Mouse (Mus musculus): Measurements from ENCODE around the gene Aars2. TPM values are rescaled to one million over a fixed set of nuclear protein-coding genes. Genes with fewer than 3 reads are reported as not detected.

Aars2 gene
- polyA plus RNA-seq, 1 experiment from 2014 or later: 19.4 TPM

DNA sequence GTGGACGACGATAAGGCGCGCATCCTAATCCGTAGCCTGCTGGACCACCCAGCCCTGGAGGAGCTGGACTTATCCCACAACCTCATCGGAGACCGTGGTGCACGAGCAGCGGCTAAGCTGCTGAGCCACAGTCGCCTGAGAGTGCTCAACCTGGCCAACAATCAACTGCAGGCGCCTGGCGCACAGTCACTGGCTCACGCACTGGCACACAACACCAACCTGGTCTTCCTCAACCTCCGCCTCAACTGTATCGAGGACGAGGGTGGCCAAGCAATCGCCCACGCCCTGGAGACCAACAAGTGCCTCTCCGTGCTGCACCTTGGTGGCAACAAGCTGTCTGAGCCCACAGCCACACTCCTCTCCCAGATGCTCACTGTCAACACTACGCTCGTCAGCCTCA is 33.0 kb downstream of the Aars2 start:
- DNase-seq (ENCODE audit: low spot score) (no peak), ATAC-seq (replicated peaks; ENCODE audit: low FRiP score) (no peak)
- no peaks in the 10 kb centered on the region for H3K36me3 ChIP-seq (ENCODE audit: control insufficient read depth, insufficient read depth, low read length)
- H3K27ac ChIP-seq (ENCODE audit: low read depth, low read length): no peak overlapping the region
- peaks cover 94% of the 10 kb centered on the region for H3K27me3 ChIP-seq (replicated peaks; ENCODE audit: control insufficient read depth, insufficient read depth, low read length)
- H3K9ac ChIP-seq (ENCODE audit: low read depth, low read length): no peak overlapping the region
- no peak overlapping the region for H3K4me3 ChIP-seq (ENCODE audit: low read depth, low read length)
- peaks cover 3% of the 10 kb centered on the region for H3K4me1 ChIP-seq (replicated peaks; ENCODE audit: control insufficient read depth, insufficient read depth, low read length)
- WGBS: 67% methylated on average over 21 of the region's 21 CpGs
- no peaks in the 10 kb centered on the region for H3K9me3 ChIP-seq (ENCODE audit: control insufficient read depth, low read length)
- H3K4me2 ChIP-seq: no peak overlapping the region

DNA sequence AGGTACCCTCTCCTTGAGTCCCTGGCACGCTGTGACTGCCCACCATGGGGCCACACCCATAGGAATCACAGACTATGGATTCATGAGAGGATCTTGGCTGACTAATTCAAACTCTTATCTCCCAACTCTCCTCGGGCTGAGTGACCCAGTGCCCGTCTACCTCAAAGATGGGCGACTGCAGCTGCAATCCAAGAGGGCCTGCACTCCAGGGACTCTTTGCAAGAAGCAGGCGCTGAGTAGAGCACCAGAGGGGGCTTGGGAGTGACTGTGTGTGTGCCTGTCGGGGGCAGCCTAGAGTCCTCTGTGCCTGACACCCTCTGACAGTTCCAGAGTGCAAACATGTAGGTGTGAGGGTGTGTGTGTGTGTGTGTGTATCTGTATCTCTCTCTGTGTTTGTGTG is 35.5 kb downstream of the Aars2 start:
- no peak overlapping the region for H3K9ac ChIP-seq (ENCODE audit: low read depth, low read length)
- no peak overlapping the region for H3K27ac ChIP-seq (ENCODE audit: low read depth, low read length)
- peaks cover 9% of the 10 kb centered on the region for H3K4me1 ChIP-seq (replicated peaks; ENCODE audit: control insufficient read depth, insufficient read depth, low read length)
- no peak for ATAC-seq (replicated peaks; ENCODE audit: low FRiP score)
- no peaks in the 10 kb centered on the region for H3K9me3 ChIP-seq (ENCODE audit: control insufficient read depth, low read length)
- DNase-seq (ENCODE audit: low spot score): no peak
- H3K4me3 ChIP-seq (ENCODE audit: low read depth, low read length): no peak overlapping the region
- peaks cover 96% of the 10 kb centered on the region for H3K27me3 ChIP-seq (replicated peaks; ENCODE audit: control insufficient read depth, insufficient read depth, low read length)
- WGBS: 24% methylated on average over 6 of the region's 6 CpGs
- H3K4me2 ChIP-seq: no peak overlapping the region
- H3K36me3 ChIP-seq (ENCODE audit: control insufficient read depth, insufficient read depth, low read length): no peaks in the 10 kb centered on the region

DNA sequence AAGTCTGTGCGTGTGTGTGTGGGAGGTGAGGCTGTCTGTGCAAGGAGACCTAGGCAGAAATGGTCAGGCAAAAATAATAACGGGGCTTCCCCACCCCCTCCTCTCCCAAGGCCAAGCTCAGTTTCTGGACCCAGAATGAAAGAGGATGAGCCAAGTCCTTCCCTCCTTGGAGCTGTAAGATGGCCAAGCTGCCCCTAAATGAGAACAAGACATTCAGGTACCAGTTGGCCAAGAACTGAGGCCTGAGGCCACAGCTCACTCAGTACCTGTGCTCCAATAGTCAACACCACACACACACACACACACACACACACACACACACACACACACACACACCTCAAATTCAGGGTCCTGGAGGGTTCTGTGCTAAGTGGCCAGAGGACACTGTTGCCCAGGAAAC is 36.1 kb downstream of the Aars2 start:
- Histone ChIP-seq H3K36me3 (ENCODE audit: control insufficient read depth, insufficient read depth, low read length) (no peaks in the 10 kb centered on the region), H3K27me3 (replicated peaks; ENCODE audit: control insufficient read depth, insufficient read depth, low read length) (peaks cover 99% of the 10 kb centered on the region), H3K9me3 (ENCODE audit: control insufficient read depth, low read length) (no peaks in the 10 kb centered on the region), H3K27ac (ENCODE audit: low read depth, low read length) (no peak overlapping the region), H3K4me2 (no peak overlapping the region), H3K4me3 (ENCODE audit: low read depth, low read length) (no peak overlapping the region), H3K4me1 (replicated peaks; ENCODE audit: control insufficient read depth, insufficient read depth, low read length) (peaks cover 9% of the 10 kb centered on the region), H3K9ac (ENCODE audit: low read depth, low read length) (no peak overlapping the region)
- 61% methylated on average over 2 of the region's 2 CpGs for WGBS
- ATAC-seq (replicated peaks; ENCODE audit: low FRiP score) (no peak), DNase-seq (ENCODE audit: low spot score) (no peak)

DNA sequence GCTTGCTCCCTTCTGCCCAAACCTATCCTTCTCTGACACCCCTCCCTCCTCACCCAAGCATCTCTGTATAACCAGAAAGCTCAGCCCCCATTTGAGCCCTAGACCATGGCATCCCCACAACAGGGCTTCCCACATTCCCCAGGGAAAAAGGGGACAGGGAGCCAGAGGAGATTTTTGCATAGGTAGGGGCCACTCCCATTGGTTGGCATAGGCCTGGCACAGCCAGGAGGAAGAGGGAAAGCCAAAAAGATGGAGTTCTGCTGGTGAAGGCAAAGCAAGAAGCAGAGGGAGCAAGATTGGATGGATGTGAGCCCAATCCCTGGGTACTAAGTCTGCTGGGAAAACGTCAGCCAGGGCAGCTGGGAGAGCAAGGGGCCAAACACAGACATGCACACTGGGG is 36.5 kb downstream of the Aars2 start:
- H3K4me1 ChIP-seq (replicated peaks; ENCODE audit: control insufficient read depth, insufficient read depth, low read length): peaks cover 10% of the 10 kb centered on the region
- no peak overlapping the region for H3K9ac ChIP-seq (ENCODE audit: low read depth, low read length)
- 7% methylated on average over 1 of the region's 1 CpGs for WGBS
- no peaks in the 10 kb centered on the region for H3K9me3 ChIP-seq (ENCODE audit: control insufficient read depth, low read length)
- ATAC-seq (replicated peaks; ENCODE audit: low FRiP score) (no peak), DNase-seq (ENCODE audit: low spot score) (no peak)
- H3K4me2 ChIP-seq: no peak overlapping the region
- H3K27me3 ChIP-seq (replicated peaks; ENCODE audit: control insufficient read depth, insufficient read depth, low read length): peaks cover 99% of the 10 kb centered on the region
- no peak overlapping the region for H3K4me3 ChIP-seq (ENCODE audit: low read depth, low read length)
- no peak overlapping the region for H3K27ac ChIP-seq (ENCODE audit: low read depth, low read length)
- H3K36me3 ChIP-seq (ENCODE audit: control insufficient read depth, insufficient read depth, low read length): no peaks in the 10 kb centered on the region

DNA sequence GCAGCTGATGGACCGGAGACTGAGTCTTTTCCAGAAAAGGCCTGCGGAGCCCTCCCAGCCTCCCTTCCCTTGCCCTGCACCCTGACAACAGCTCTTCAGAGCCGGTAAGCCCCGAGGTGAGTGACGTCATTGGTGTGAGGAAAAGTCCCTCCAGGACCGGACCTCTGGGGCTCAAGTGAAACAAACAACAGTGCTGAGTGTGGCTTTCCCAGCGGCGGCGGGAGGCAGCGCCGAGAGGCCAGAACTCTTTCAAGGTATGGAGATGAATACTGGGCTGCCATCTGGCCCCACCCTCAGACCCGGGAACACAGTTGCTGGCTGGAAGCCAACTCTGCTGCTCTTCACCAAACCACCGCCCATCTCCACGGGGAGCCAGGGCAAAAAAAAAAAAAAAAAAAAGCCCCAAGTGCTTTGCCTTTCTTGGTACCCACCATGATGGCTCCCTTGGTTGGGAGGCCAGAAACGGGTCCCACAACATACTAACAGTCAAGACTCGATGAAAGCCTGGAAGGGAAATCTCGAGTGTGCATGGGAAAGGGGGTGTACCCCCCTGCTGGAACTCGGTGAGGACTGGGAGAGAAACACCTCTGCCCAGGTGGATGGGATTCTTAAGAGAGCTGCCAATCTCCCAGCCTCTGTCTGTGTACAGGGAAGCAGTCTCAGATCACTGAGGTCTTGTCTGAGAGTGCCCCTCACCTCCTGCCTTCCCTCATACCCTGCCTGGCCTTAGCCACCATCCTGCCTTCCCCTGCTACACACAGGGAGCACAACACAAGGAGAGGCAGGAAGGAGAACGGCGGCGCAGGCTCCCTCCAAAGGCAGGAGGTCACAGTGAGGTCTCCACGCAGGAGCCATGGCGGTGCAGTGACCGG is 37.6 kb downstream of the Aars2 start:
- 7% methylated on average over 24 of the region's 24 CpGs for whole genome bisulfite sequencing
- H3K4me2 ChIP-seq: no peak overlapping the region; the same call in 1 of the 2 replicates

DNA sequence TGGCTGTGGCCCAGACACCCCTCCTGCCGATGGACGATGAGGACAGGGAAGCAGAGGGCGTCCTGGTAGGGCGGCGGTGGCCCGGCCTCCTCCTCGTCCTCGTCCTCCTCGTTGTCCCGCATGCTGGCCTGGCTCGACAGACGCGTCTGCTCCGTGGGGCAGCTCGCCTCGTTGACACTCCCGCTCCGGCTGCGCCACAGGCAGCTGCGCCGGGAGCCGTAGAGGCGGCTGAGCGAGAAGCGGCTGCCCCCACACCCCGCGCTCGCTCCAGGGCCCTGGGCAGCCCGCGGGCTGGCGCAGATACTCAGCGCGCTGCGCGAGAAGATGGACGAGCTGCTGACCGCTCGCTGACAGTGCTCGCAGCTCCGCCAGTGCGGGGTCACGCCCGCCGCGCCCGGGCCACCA is 38.2 kb downstream of the Aars2 start:
- Histone ChIP-seq H3K4me1 (replicated peaks; ENCODE audit: control insufficient read depth, insufficient read depth, low read length) (peaks cover 17% of the 10 kb centered on the region), H3K9me3 (ENCODE audit: control insufficient read depth, low read length) (no peaks in the 10 kb centered on the region), H3K9ac (ENCODE audit: low read depth, low read length) (no peak overlapping the region), H3K36me3 (ENCODE audit: control insufficient read depth, insufficient read depth, low read length) (no peaks in the 10 kb centered on the region), H3K4me3 (ENCODE audit: low read depth, low read length) (peak overlapping the region; percentile 31; the same call in 1 of the 2 replicates), H3K4me2 (peak overlapping the region; percentile 54), H3K27me3 (replicated peaks; ENCODE audit: control insufficient read depth, insufficient read depth, low read length) (peaks cover 99% of the 10 kb centered on the region), H3K27ac (ENCODE audit: low read depth, low read length) (no peak overlapping the region)
- no peak for DNase-seq (ENCODE audit: low spot score)
- ATAC-seq (replicated peaks; ENCODE audit: low FRiP score): no peak
- WGBS: 3% methylated on average over 41 of the region's 46 CpGs

More for the DNA sequence above, 37.6 kb downstream of the Aars2 start:
- no peaks in the 10 kb centered on the region for H3K9me3 ChIP-seq (ENCODE audit: control insufficient read depth, low read length)
- no peaks in the 10 kb centered on the region for H3K36me3 ChIP-seq (ENCODE audit: control insufficient read depth, insufficient read depth, low read length)
- H3K27me3 ChIP-seq (replicated peaks; ENCODE audit: control insufficient read depth, insufficient read depth, low read length): peaks cover 99% of the 10 kb centered on the region
- ATAC-seq (replicated peaks; ENCODE audit: low FRiP score) (no peak), DNase-seq (ENCODE audit: low spot score) (no peak)
- H3K4me1 ChIP-seq (replicated peaks; ENCODE audit: control insufficient read depth, insufficient read depth, low read length): peaks cover 16% of the 10 kb centered on the region
- no peak overlapping the region for H3K9ac ChIP-seq (ENCODE audit: low read depth, low read length)
- no peak overlapping the region for H3K27ac ChIP-seq (ENCODE audit: low read depth, low read length)
- H3K4me3 ChIP-seq (ENCODE audit: low read depth, low read length): peak overlapping the region; percentile 5; the same call in 1 of the 2 replicates

DNA sequence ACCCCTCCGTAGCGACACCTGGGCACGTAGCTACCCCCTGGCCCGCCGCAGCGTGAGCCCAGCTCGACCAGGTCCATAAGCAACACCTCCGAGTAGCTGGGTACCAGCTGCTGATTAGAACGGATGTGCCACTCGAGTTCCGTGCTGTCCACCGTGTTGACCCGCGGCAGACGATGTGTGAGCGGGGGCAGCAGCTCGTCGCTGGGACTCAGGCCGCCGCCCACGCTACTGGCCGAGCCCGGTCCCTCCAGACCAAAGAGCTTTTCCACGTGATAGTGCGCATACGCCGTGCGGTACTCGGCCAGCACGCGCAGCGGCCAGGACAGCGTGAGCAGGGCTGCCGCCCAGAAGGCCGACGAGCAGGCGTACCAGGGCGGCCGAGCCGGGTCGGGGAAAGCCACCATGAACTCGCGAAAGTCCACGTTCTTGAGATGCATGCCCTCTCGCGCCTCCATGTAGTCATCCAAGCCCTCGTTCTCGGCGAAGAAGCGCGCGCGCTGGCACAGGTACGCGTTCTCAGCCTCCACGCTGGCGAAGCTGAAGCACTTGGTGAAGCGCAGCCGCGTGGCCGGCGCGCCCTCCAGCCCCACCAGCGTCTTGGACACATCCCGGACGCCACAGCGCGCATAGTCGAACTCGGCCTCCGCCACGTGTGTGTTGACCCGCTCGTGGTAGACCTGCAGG is 38.8 kb downstream of the Aars2 start:
- H3K36me3 ChIP-seq (ENCODE audit: control insufficient read depth, insufficient read depth, low read length): no peaks in the 10 kb centered on the region
- peak overlapping the region; percentile 31 for H3K4me3 ChIP-seq (ENCODE audit: low read depth, low read length)
- H3K4me1 ChIP-seq (replicated peaks; ENCODE audit: control insufficient read depth, insufficient read depth, low read length): peaks cover 17% of the 10 kb centered on the region
- H3K27me3 ChIP-seq (replicated peaks; ENCODE audit: control insufficient read depth, insufficient read depth, low read length): peaks cover 99% of the 10 kb centered on the region
- no peak overlapping the region for H3K9ac ChIP-seq (ENCODE audit: low read depth, low read length)
- no peak for ATAC-seq (replicated peaks; ENCODE audit: low FRiP score)
- H3K9me3 ChIP-seq (ENCODE audit: control insufficient read depth, low read length): no peaks in the 10 kb centered on the region
- DNase-seq (ENCODE audit: low spot score): no peak
- H3K4me2 ChIP-seq: peak overlapping the region; percentile 54
- H3K27ac ChIP-seq (ENCODE audit: low read depth, low read length): no peak overlapping the region
- WGBS: 5% methylated on average over 74 of the region's 74 CpGs

DNA sequence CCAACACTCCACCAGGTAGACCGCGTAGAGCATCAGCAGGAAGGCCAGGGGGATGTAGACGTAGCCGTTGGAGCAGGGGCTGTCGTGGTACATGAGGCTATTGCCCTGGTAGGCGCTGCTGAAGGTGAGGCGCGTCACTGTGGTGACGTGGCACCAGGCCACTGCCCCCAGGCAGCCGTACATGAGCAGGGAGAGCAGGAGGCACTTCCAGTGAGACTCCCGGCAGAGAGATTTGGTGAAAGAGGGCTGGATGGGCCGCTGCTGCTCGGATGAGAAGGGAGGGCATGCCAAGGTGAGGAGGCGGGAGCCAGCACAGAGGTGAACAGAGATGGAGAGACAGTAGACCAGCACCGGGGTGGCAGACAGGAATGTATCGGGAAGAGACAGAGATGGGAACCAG is 40.3 kb downstream of the Aars2 start:
- Histone ChIP-seq H3K27ac (ENCODE audit: low read depth, low read length) (no peak overlapping the region), H3K4me1 (replicated peaks; ENCODE audit: control insufficient read depth, insufficient read depth, low read length) (peaks cover 20% of the 10 kb centered on the region), H3K9ac (ENCODE audit: low read depth, low read length) (no peak overlapping the region), H3K4me2 (no peak overlapping the region), H3K27me3 (replicated peaks; ENCODE audit: control insufficient read depth, insufficient read depth, low read length) (peaks cover 97% of the 10 kb centered on the region), H3K4me3 (ENCODE audit: low read depth, low read length) (no peak overlapping the region), H3K36me3 (ENCODE audit: control insufficient read depth, insufficient read depth, low read length) (no peaks in the 10 kb centered on the region), H3K9me3 (ENCODE audit: control insufficient read depth, low read length) (no peaks in the 10 kb centered on the region)
- WGBS: 59% methylated on average over 16 of the region's 16 CpGs
- DNase-seq (ENCODE audit: low spot score) (no peak), ATAC-seq (replicated peaks; ENCODE audit: low FRiP score) (no peak)
